Mouse (Mus musculus) neural tube, embryonic 13.5 days (tissue): ENCODE results near the gene Usf1. TPM values are rescaled to one million over a fixed set of nuclear protein-coding genes. Genes with fewer than 3 reads are reported as not detected.

Source experiments
- ATAC-seq: fragments of 200-750 bp; cut with Nextera tagmentation; 2 replicates; pipeline ENCODE4 v1.8.0; 2017; ENCODE audit warnings: low read depth, mild to moderate bottlenecking, moderate TSS enrichment, moderate library complexity
- H3K27ac ChIP-seq: fragments of 300-500 bp; sonication (generic); replicated peaks from 2 replicates; pipeline ENCODE4 v1.5.1; 2015; ENCODE audit warnings: moderate library complexity, mild to moderate bottlenecking, inconsistent platforms
- H3K27me3 ChIP-seq: fragments of 300-500 bp; sonication (generic); 2 replicates; pipeline ENCODE4 v1.6.1; 2015; ENCODE audit warnings: mild to moderate bottlenecking, inconsistent platforms
- H3K36me3 ChIP-seq: fragments of 300-500 bp; sonication (generic); 2 replicates; pipeline ENCODE4 v1.6.1; 2015; ENCODE audit warnings: mild to moderate bottlenecking, inconsistent platforms
- H3K4me1 ChIP-seq: fragments of 300-500 bp; sonication (generic); replicated peaks from 2 replicates; pipeline ENCODE4 v1.6.1; 2015; ENCODE audit warnings: inconsistent platforms
- H3K4me2 ChIP-seq: fragments of 300-500 bp; sonication (generic); 2 replicates; pipeline ENCODE4 v1.6.1; 2015; ENCODE audit warnings: inconsistent platforms, mild to moderate bottlenecking, moderate library complexity
- H3K4me3 ChIP-seq: fragments of 300-500 bp; sonication (generic); 2 replicates; pipeline ENCODE4 v1.5.1; 2015; ENCODE audit warnings: mild to moderate bottlenecking, inconsistent platforms
- H3K9ac ChIP-seq: fragments of 300-500 bp; sonication (generic); 2 replicates; pipeline ENCODE4 v1.6.1; 2015; ENCODE audit warnings: moderate library complexity, mild to moderate bottlenecking, inconsistent platforms
- H3K9me3 ChIP-seq: fragments of 300-500 bp; sonication (generic); 2 replicates; pipeline ENCODE4 v1.6.1; 2016; ENCODE audit warnings: inconsistent platforms
- WGBS: fragments of 180-500 bp; shearing (Covaris S2); methylation state at CpG from one replicate; pipeline ENCODE4 v1.1.7; 2015; 5-methylcytosine and 5-hydroxymethylcytosine counted together
- polyA plus RNA-seq: library from polyadenylated mRNA; unstranded; fragments of >200 nt; fragmentation: Nextera tagmentation; extraction: Ambion mirVana; gene quantifications from 2 replicates; pipeline ENCODE4 v1.2.1, GENCODE M21; 2015

Usf1 gene
- polyA plus RNA-seq, 1 experiment from 2014 or later = 183 TPM

- no peak overlapping the region for H3K4me2 ChIP-seq
- no peak overlapping the region for H3K4me3 ChIP-seq
- WGBS = 77% methylated on average over 5 of the region's 5 CpGs
- H3K36me3 ChIP-seq = peaks cover 65% of the 10 kb centered on the region
- H3K9me3 ChIP-seq = no peaks in the 10 kb centered on the region
- H3K9ac ChIP-seq = no peak overlapping the region
- H3K4me1 ChIP-seq = peaks cover 5% of the 10 kb centered on the region; the same call in 1 of the 2 replicates
- H3K27me3 ChIP-seq = no peaks in the 10 kb centered on the region
- peak overlapping the region; percentile 57 for H3K27ac ChIP-seq
- peak; percentile 28; the same call in 1 of the 2 replicates for ATAC-seq
Measured at GRCm38 (mm10) chr1:171419905-171420304, 8.8 kb downstream of the Usf1 start.

- Histone ChIP-seq H3K4me1 (peaks cover 5% of the 10 kb centered on the region; the same call in 1 of the 2 replicates), H3K9me3 (no peaks in the 10 kb centered on the region), H3K27ac (no peak overlapping the region), H3K4me3 (no peak overlapping the region), H3K36me3 (peaks cover 39% of the 10 kb centered on the region), H3K9ac (no peak overlapping the region), H3K27me3 (no peaks in the 10 kb centered on the region), H3K4me2 (no peak overlapping the region)
- 89% methylated on average over 8 of the region's 8 CpGs for WGBS
- no peak for ATAC-seq
Measured at GRCm38 (mm10) chr1:171422504-171423095, 11.5 kb downstream of the Usf1 start.

- no peak for ATAC-seq
- H3K9ac ChIP-seq = no peak overlapping the region
- H3K27ac ChIP-seq = no peak overlapping the region
- 81% methylated on average over 5 of the region's 5 CpGs for WGBS
- H3K4me1 ChIP-seq = no peaks in the 10 kb centered on the region
- H3K27me3 ChIP-seq = no peaks in the 10 kb centered on the region
- H3K36me3 ChIP-seq = peaks cover 18% of the 10 kb centered on the region
- H3K4me3 ChIP-seq = no peak overlapping the region
- H3K9me3 ChIP-seq = no peaks in the 10 kb centered on the region; the same call in 1 of the 2 replicates
- H3K4me2 ChIP-seq = no peak overlapping the region
Measured at GRCm38 (mm10) chr1:171424638-171425037, 13.5 kb downstream of the Usf1 start.

- no peak overlapping the region for H3K4me2 ChIP-seq
- no peak overlapping the region for H3K27ac ChIP-seq
- 86% methylated on average over 4 of the region's 4 CpGs for WGBS
- H3K9me3 ChIP-seq = no peaks in the 10 kb centered on the region; the same call in 1 of the 2 replicates
- H3K4me3 ChIP-seq = no peak overlapping the region
- H3K9ac ChIP-seq = no peak overlapping the region
- no peaks in the 10 kb centered on the region for H3K27me3 ChIP-seq
- no peaks in the 10 kb centered on the region for H3K4me1 ChIP-seq
- ATAC-seq = no peak
- peaks cover 14% of the 10 kb centered on the region for H3K36me3 ChIP-seq
Measured at GRCm38 (mm10) chr1:171425126-171425525, 14.0 kb downstream of the Usf1 start.

GRCm38 (mm10) chr1:171432158-171432557 lies 21.0 kb downstream of the Usf1 start:
- no peaks in the 10 kb centered on the region for H3K36me3 ChIP-seq
- peaks cover 4% of the 10 kb centered on the region for H3K4me1 ChIP-seq
- no peak overlapping the region for H3K4me3 ChIP-seq
- H3K27ac ChIP-seq = no peak overlapping the region
- no peak for ATAC-seq
- no peak overlapping the region for H3K4me2 ChIP-seq
- H3K27me3 ChIP-seq = peaks cover 19% of the 10 kb centered on the region
- no peaks in the 10 kb centered on the region; the same call in 1 of the 2 replicates for H3K9me3 ChIP-seq
- 72% methylated on average over 5 of the region's 5 CpGs for WGBS
- H3K9ac ChIP-seq = no peak overlapping the region

GRCm38 (mm10) chr1:171435288-171435814 lies 24.2 kb downstream of the Usf1 start:
- 8% methylated on average over 7 of the region's 7 CpGs for WGBS
- Histone ChIP-seq H3K4me2 (no peak overlapping the region), H3K27me3 (peaks cover 48% of the 10 kb centered on the region), H3K4me3 (no peak overlapping the region), H3K36me3 (no peaks in the 10 kb centered on the region), H3K4me1 (peaks cover 26% of the 10 kb centered on the region), H3K27ac (no peak overlapping the region), H3K9ac (no peak overlapping the region), H3K9me3 (no peaks in the 10 kb centered on the region)
- ATAC-seq = no peak

GRCm38 (mm10) chr1:171435974-171436373 lies 24.9 kb downstream of the Usf1 start:
- ATAC-seq = no peak
- Histone ChIP-seq H3K4me2 (no peak overlapping the region), H3K4me3 (no peak overlapping the region), H3K27ac (no peak overlapping the region), H3K9ac (no peak overlapping the region), H3K9me3 (no peaks in the 10 kb centered on the region), H3K4me1 (peaks cover 26% of the 10 kb centered on the region), H3K27me3 (peaks cover 48% of the 10 kb centered on the region), H3K36me3 (no peaks in the 10 kb centered on the region)
- WGBS = 40% methylated on average over 1 of the region's 1 CpGs

- WGBS = under 1% methylated on average over 46 of the region's 46 CpGs
- 0 out of 2 replicates have a peak, but pooled peaks have one; percentile 40 for ATAC-seq
- Histone ChIP-seq H3K4me1 (peaks cover 26% of the 10 kb centered on the region), H3K27me3 (peaks cover 48% of the 10 kb centered on the region), H3K36me3 (no peaks in the 10 kb centered on the region), H3K4me3 (peak within 1 kb of the TSS; percentile 39), H3K27ac (no peak within 1 kb of the TSS; the same call in 1 of the 2 replicates), H3K9me3 (no peaks in the 10 kb centered on the region), H3K9ac (peak within 1 kb of the TSS; percentile 56), H3K4me2 (peak within 1 kb of the TSS; percentile 58)
Measured at GRCm38 (mm10) chr1:171437264-171438013, 26.3 kb downstream of the Usf1 start, which contains the start of gene F11r. Gene F11r, plus strand, starts transcription at chr1:171437535.

GRCm38 (mm10) chr1:171438014-171438670 lies 27.0 kb downstream of the Usf1 start:
- H3K36me3 ChIP-seq = no peaks in the 10 kb centered on the region
- H3K27me3 ChIP-seq = peaks cover 48% of the 10 kb centered on the region
- WGBS = 5% methylated on average over 18 of the region's 18 CpGs
- H3K27ac ChIP-seq = no peak overlapping the region; the same call in 1 of the 2 replicates
- H3K4me2 ChIP-seq = peak overlapping the region; percentile 58
- peak overlapping the region; percentile 39 for H3K4me3 ChIP-seq
- peaks cover 26% of the 10 kb centered on the region for H3K4me1 ChIP-seq
- H3K9me3 ChIP-seq = no peaks in the 10 kb centered on the region
- H3K9ac ChIP-seq = peak overlapping the region; percentile 56; the same call in 1 of the 2 replicates
- no peak for ATAC-seq

- Histone ChIP-seq H3K4me1 (peaks cover 26% of the 10 kb centered on the region), H3K36me3 (no peaks in the 10 kb centered on the region), H3K27ac (no peak overlapping the region), H3K4me3 (peak overlapping the region; percentile 39; the same call in 1 of the 2 replicates), H3K9ac (no peak overlapping the region), H3K27me3 (peaks cover 48% of the 10 kb centered on the region), H3K9me3 (0 out of 2 replicates have a peak, but pooled peaks cover 4% of the 10 kb centered on the region), H3K4me2 (peak overlapping the region; percentile 58)
- no peak for ATAC-seq
- 42% methylated on average over 8 of the region's 8 CpGs for WGBS
Measured at GRCm38 (mm10) chr1:171439072-171439471, 28.0 kb downstream of the Usf1 start.

GRCm38 (mm10) chr1:171440025-171440725 lies 29.1 kb downstream of the Usf1 start:
- peaks cover 48% of the 10 kb centered on the region for H3K27me3 ChIP-seq
- H3K27ac ChIP-seq = peak overlapping the region; percentile 52
- WGBS = 34% methylated on average over 9 of the region's 9 CpGs
- H3K9me3 ChIP-seq = 0 out of 2 replicates have a peak, but pooled peaks cover 4% of the 10 kb centered on the region
- peaks cover 26% of the 10 kb centered on the region for H3K4me1 ChIP-seq
- H3K36me3 ChIP-seq = no peaks in the 10 kb centered on the region
- H3K9ac ChIP-seq = 0 out of 2 replicates have a peak overlapping the region, but pooled peaks have one; percentile 28
- H3K4me2 ChIP-seq = peak overlapping the region; percentile 58
- H3K4me3 ChIP-seq = 0 out of 2 replicates have a peak overlapping the region, but pooled peaks have one; percentile 6
- peak; percentile 60; the same call in 1 of the 2 replicates for ATAC-seq
